Mouse (Mus musculus) heart, adult 2 months (tissue): ENCODE measurements around the gene Prrc2a.

Experiments used
- CTCF ChIP-seq: fragments of 200-600 bp; IDR thresholded peaks from 2 replicates; pipeline ENCODE4 v1.8.1; 2022; ENCODE audit warnings: antibody characterized with exemption, mild to moderate bottlenecking, moderate library complexity
- EP300 ChIP-seq: fragments of 200-500 bp; IDR thresholded peaks from 2 replicates; pipeline ENCODE4 v1.6.1; 2011; ENCODE audit warnings: low read depth, low read length, control low read depth; ENCODE audit not compliant: insufficient read depth
- POLR2A ChIP-seq: fragments of 200-500 bp; IDR thresholded peaks from 2 replicates; pipeline ENCODE4 v1.6.1; 2011; ENCODE audit warnings: mild to moderate bottlenecking, low read depth, low read length, control low read depth; ENCODE audit not compliant: insufficient read depth

DNA sequence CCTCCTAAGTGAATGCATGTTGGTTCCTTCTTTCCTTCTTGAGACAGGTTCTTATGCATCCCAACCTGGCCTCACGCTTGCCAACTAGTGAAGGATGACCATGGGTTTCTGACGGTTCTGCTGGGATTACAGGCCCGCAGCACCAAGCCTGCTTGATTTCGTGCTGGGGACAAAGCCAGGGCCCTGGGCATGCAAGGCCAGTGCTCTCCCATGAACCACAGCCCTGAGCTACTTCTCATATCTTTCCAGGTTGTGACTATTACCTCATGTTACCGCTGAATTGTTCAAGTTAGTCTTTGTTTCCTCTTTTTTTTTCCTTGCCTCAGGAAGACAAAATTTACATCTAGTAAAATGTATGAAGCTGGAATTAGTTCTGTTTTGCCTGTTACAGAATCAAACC, 28.2 kb upstream of the Prrc2a start:
- TF ChIP-seq CTCF = no peak
- TF ChIP-seq EP300 = no peak
- no peak for TF ChIP-seq POLR2A
